Mouse (Mus musculus) forebrain, embryonic 13.5 days (tissue): ENCODE data around the gene Stap2. TPM values are rescaled to one million over a fixed set of nuclear protein-coding genes. Genes with fewer than 3 reads are reported as not detected.

Experiments
- ATAC-seq: fragments of 200-750 bp; cut with Nextera tagmentation; 2 replicates; pipeline ENCODE4 v1.8.0; 2017
- H3K27ac ChIP-seq: fragments of 300-500 bp; sonication (generic); 2 replicates; pipeline ENCODE4 v1.5.1; 2015; ENCODE audit warnings: inconsistent platforms, mild to moderate bottlenecking, moderate library complexity
- H3K27me3 ChIP-seq: fragments of 300-500 bp; sonication (generic); 2 replicates; pipeline ENCODE4 v1.6.1; 2015; ENCODE audit warnings: mild to moderate bottlenecking, inconsistent platforms
- H3K36me3 ChIP-seq: fragments of 300-500 bp; sonication (generic); 2 replicates; pipeline ENCODE4 v1.6.1; 2015; ENCODE audit warnings: mild to moderate bottlenecking, inconsistent platforms; ENCODE audit not compliant: poor library complexity, severe bottlenecking
- H3K4me1 ChIP-seq: fragments of 300-500 bp; sonication (generic); 2 replicates; pipeline ENCODE4 v1.6.1; 2015; ENCODE audit warnings: inconsistent platforms
- H3K4me2 ChIP-seq: fragments of 300-500 bp; sonication (generic); 2 replicates; pipeline ENCODE4 v1.6.1; 2015; ENCODE audit warnings: inconsistent platforms, mild to moderate bottlenecking, moderate library complexity
- H3K4me3 ChIP-seq: fragments of 300-500 bp; sonication (generic); 2 replicates; pipeline ENCODE4 v1.5.1; 2015; ENCODE audit warnings: mild to moderate bottlenecking, inconsistent platforms
- H3K9ac ChIP-seq: fragments of 300-500 bp; sonication (generic); 2 replicates; pipeline ENCODE4 v1.6.1; 2015; ENCODE audit warnings: mild to moderate bottlenecking, inconsistent platforms
- H3K9me3 ChIP-seq: fragments of 300-500 bp; sonication (generic); replicated peaks from 2 replicates; pipeline ENCODE4 v1.6.1; 2016; ENCODE audit warnings: inconsistent platforms
- WGBS: fragments of 180-500 bp; shearing (Covaris S2); methylation state at CpG from one replicate; pipeline ENCODE4 v1.1.7; 2015; 5-methylcytosine and 5-hydroxymethylcytosine counted together
- polyA plus RNA-seq: library from polyadenylated mRNA; unstranded; fragments of >200 nt; fragmentation: Nextera tagmentation; extraction: Ambion mirVana; gene quantifications from 2 replicates; pipeline ENCODE4 v1.2.1, GENCODE M21; 2015

Stap2 gene
- polyA plus RNA-seq, 1 experiment from 2014 or later, result 4.8 TPM

DNA sequence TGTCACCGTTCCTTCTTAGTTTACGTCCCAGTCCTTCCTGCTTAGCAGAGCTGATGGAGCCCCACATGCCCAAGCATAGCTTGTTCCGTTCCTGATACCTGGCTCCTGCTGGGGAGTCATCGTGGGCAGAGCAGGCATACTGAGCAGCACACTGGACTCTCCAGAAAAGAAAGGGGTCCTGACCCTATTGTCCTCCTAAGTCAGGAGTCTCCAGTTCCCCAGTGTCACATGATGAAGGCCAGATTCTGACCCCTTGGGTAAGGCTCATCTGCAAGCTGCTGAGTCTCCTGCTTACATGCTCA lies 17.6 kb upstream of the Stap2 start:
- ATAC-seq, result no peak
- H3K36me3 ChIP-seq, result peaks cover 44% of the 10 kb centered on the region
- no peak overlapping the region for H3K9ac ChIP-seq
- no peaks in the 10 kb centered on the region for H3K27me3 ChIP-seq
- H3K4me2 ChIP-seq, result no peak overlapping the region
- WGBS, result 86% methylated on average over 4 of the region's 4 CpGs
- peak overlapping the region; percentile 3; the same call in 1 of the 2 replicates for H3K27ac ChIP-seq
- no peak overlapping the region for H3K4me3 ChIP-seq
- H3K4me1 ChIP-seq, result peaks cover 6% of the 10 kb centered on the region; the same call in 1 of the 2 replicates
- no peaks in the 10 kb centered on the region for H3K9me3 ChIP-seq

DNA sequence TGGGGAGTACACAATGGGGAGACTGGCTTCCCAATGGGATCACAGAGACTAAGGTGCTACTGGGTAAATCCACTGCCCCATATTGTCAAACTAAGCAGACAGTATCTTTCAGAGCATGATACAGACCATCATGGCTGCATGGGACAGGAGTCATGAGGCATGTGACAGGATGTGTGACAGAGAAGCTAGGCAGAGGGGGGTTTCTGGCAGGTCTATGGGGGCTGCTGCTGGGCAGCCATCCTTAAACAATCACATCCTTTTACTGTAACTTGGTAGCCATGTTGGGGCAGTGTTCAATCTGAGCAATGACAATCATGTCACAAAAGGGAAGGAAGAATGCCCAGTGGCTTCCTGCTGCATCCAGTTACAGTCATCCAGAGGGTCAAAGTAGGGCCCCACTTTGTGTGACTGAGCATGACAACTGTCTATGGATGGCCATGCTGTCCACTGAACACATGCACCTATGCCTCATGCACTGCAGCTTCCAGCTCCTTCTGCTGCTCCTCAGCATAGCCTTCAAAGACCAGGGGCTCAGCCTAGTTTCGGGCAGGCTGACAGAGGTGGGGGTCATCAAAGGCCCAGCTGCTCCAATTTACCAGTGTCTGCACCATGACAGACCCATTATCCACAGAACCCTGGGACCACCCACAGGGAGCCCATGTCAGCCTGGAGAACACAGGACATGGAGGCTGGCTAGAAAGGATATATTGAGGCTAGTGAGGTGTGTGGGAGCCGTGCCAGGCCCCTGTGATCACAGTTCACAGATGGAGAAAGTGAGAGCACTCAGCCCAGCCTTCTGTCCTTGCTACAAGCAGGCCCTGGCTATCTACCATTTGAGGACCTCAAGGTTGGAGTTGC lies 17.0 kb upstream of the Stap2 start:
- 68% methylated on average over 2 of the region's 2 CpGs for WGBS
- no peaks in the 10 kb centered on the region for H3K27me3 ChIP-seq
- H3K4me3 ChIP-seq, result no peak overlapping the region
- no peak for ATAC-seq
- H3K36me3 ChIP-seq, result peaks cover 44% of the 10 kb centered on the region
- no peak overlapping the region for H3K4me2 ChIP-seq
- H3K27ac ChIP-seq, result peak overlapping the region; percentile 35; the same call in 1 of the 2 replicates
- peaks cover 6% of the 10 kb centered on the region; the same call in 1 of the 2 replicates for H3K4me1 ChIP-seq
- no peak overlapping the region; the same call in 1 of the 2 replicates for H3K9ac ChIP-seq
- H3K9me3 ChIP-seq, result no peaks in the 10 kb centered on the region

DNA sequence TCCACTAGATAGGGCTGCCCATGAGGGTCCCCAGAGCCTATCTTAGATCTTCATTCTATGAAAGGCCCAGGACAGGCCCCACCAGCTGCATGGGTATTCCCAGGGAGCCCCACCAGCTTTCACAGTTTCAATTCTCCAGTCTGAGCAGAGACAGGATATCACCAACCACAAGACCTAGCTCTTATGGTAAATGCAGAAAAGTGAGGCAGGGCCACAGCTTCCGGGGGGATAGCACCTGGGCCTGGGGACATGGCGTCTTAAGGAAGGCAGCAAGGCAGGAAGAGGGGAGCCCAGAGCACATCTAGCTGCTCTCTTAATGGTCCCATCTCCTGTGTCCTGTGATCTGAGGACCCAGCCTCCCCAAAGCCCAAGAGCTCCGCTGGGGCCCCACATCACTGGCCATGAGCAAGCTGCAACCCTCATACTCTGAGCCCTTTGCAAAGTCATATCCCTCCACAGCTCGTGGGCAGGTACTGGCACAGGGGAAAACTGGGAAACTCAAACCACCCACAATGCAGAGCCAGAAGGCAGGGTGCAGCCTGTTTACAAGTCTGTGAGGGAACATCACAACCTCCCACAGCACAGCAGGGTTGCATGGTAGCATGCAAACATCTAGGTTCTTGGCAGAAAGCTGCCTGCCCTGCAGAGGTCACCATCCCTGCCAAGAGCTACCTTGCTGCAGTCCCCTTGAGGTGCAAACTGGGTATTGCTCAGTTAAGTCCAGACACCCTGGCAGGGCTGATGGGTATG lies 16.0 kb upstream of the Stap2 start:
- Histone ChIP-seq H3K4me2 (no peak overlapping the region), H3K4me3 (no peak overlapping the region), H3K36me3 (peaks cover 52% of the 10 kb centered on the region), H3K9ac (no peak overlapping the region; the same call in 1 of the 2 replicates), H3K4me1 (peaks cover 6% of the 10 kb centered on the region; the same call in 1 of the 2 replicates), H3K27ac (peak overlapping the region; percentile 35; the same call in 1 of the 2 replicates), H3K27me3 (no peaks in the 10 kb centered on the region), H3K9me3 (no peaks in the 10 kb centered on the region)
- 83% methylated on average over 4 of the region's 4 CpGs for WGBS
- no peak for ATAC-seq

DNA sequence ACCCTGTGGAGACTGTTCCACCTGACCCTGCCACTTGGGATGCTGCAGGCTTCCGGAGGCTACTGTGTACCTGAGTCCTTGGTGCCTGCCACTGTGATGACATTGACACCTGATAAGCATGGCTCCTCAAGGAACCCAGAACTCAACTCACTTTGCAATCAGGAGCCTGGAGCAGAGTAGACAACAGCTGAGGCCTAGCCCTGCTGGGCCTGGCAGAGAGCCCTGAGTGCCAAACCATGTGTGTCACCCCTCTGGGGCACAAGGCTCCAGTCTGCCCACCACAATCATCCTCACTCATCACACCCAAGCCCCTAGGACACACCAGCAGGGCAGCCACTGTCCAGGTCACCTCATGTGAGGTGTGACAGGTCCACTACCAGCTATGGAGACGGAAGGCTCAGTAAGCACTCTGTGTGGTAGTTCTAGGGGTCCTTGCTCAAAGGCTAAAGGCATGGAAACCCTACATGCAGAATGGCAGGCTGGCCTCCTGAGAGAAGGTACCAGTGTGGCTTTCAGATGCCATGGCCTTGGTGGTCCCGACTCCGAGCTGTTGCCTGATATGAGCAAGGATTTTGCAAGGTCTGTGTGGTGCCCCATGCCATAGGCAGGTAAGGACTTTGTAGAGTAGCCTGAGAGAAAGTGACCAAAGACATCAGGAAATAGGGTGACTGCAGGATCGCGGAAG lies 15.2 kb upstream of the Stap2 start:
- WGBS, result over 99% methylated on average over 6 of the region's 6 CpGs
- Histone ChIP-seq H3K9me3 (no peaks in the 10 kb centered on the region), H3K4me3 (no peak overlapping the region), H3K36me3 (peaks cover 60% of the 10 kb centered on the region), H3K4me2 (no peak overlapping the region), H3K4me1 (peaks cover 6% of the 10 kb centered on the region; the same call in 1 of the 2 replicates), H3K27ac (0 out of 2 replicates have a peak overlapping the region, but pooled peaks have one; percentile 1), H3K9ac (no peak overlapping the region), H3K27me3 (no peaks in the 10 kb centered on the region)
- ATAC-seq, result no peak

DNA sequence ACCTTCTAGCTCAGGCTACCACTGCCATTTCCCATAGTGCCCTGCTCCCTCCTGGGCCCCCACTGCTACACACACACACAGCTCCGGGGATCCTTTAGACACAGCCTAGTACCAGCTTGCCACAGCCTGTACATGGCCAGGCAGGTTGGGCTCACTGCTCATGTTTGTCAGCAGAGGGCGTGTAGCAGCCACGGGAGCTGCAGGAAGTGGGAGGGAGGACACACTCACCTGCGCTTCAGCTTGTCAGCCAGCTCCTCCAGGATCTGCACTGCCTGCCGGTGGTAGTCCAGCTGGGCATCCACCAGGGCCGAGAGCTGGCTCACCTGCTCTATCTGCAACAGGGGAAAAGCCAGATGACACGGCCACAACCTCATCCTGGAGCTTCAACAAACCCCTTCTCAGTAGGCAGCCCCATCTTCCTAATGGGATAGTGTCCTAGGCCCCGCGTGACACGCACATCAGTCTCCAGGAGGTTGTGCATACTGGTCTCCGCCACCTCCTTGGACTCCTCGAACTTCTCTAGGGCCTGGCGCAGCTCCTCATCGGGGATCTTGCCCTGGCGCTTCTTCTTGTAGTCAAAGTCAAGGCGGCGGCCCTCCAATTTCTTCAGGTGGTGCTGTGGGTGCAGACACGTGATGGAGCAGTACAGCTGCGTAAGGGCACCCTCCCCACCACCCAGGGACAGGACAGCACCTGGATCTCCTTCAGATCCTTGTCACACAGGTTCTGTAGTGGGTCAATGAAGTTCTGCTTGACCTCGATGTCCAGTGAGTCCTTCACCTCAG lies 13.2 kb upstream of the Stap2 start:
- H3K36me3 ChIP-seq, result peaks cover 74% of the 10 kb centered on the region
- H3K27me3 ChIP-seq, result no peaks in the 10 kb centered on the region
- peaks cover 6% of the 10 kb centered on the region; the same call in 1 of the 2 replicates for H3K4me1 ChIP-seq
- WGBS, result 72% methylated on average over 20 of the region's 20 CpGs
- H3K4me3 ChIP-seq, result no peak overlapping the region
- H3K9ac ChIP-seq, result no peak overlapping the region
- peak; percentile 23; the same call in 1 of the 2 replicates for ATAC-seq
- no peaks in the 10 kb centered on the region for H3K9me3 ChIP-seq
- 0 out of 2 replicates have a peak overlapping the region, but pooled peaks have one; percentile 10 for H3K27ac ChIP-seq
- no peak overlapping the region for H3K4me2 ChIP-seq

DNA sequence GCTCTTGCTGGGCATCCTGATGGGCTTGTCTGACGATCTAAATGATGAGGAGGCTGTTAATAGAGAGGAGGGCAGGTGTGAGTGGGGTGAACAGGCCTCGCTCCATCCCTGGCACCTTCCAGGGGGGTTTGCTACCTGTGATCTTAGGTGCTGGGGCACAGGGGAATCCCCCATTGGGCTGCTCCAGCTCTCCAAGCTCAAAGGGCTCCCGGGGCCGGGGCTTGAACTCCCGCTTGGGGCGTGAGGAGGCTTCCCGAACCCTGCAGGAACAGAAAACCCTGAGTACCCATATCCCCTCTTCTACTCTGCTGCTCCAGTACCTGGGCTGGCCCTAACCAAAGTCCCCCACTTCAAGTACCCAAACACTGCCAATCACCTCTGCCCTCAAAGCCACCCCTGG lies 12.5 kb upstream of the Stap2 start:
- 85% methylated on average over 7 of the region's 7 CpGs for WGBS
- H3K9ac ChIP-seq, result no peak overlapping the region
- H3K9me3 ChIP-seq, result no peaks in the 10 kb centered on the region
- H3K4me3 ChIP-seq, result no peak overlapping the region
- H3K4me2 ChIP-seq, result no peak overlapping the region
- H3K4me1 ChIP-seq, result peaks cover 5% of the 10 kb centered on the region; the same call in 1 of the 2 replicates
- no peaks in the 10 kb centered on the region for H3K27me3 ChIP-seq
- ATAC-seq, result no peak
- H3K27ac ChIP-seq, result no peak overlapping the region
- H3K36me3 ChIP-seq, result peaks cover 78% of the 10 kb centered on the region

DNA sequence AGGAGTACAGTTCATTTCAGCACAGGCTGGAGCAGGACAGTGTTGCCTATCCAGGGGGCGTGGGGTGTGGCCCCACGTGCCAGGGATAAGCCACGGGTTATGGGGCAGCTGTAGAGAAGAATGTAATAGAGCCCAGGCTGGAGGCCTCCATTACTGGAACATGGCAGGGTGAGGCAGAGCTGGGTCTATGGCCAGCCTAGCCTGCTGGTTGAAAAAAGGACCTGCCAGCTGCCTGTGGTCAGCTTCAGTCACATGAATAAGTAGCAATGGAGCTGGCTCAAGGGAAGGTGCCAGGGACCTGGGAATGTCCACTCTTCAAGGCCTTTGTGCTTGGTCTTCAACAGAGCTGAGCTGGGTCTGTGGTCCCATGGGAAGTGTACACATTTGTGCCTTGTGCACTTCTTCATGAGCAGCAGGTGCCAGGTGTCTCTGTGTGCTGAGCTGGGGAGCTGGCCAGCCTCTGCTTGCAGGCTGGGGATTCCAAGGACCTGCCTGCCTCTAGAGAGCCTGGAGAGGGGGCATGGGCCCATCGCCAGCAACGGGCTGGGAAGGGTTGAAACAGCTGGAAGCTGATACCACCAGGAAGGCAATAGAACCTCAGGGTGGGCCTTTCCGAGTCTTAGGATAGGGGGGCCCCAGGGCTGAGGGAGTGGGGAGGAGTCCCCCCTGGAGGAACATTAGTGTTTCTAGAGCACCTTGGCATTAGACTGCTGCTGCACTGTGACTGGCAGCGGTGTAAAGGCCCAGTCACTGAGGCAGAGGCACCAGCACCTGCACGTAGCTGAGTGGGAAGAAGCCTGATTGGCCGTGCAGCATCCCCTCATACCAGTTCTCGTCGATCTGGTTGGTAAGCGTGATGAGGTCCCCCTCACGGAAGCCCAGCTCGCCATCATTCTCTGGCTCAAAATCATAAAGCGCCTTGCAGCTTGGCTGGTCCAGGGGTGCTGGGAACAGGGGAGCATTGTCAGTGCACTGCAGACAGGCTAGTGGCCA lies 11.7 kb upstream of the Stap2 start:
- H3K27ac ChIP-seq, result no peak overlapping the region
- peaks cover 83% of the 10 kb centered on the region for H3K36me3 ChIP-seq

DNA sequence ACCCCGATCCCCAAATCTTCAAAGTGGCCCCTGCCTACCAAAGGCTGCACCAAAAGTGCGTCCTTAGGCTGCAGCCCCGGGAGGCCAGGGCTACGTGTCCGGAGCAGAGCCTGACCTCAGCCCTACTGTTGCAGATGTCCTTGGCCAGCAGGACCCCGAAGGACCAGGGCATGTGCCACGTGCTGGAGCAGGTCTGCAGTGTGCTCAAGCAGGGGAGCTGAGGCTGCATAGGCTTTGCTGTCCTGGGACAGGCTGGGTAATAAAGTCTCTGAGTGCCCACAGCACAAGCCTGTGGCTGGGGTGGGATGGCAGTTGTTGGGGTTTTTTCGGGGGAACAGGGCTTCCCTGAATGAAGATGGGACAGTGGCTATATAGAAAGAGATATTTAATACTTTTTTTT lies 11.0 kb upstream of the Stap2 start:
- Histone ChIP-seq H3K4me3 (no peak overlapping the region), H3K9ac (no peak overlapping the region), H3K27me3 (no peaks in the 10 kb centered on the region), H3K27ac (no peak overlapping the region), H3K4me1 (peaks cover 4% of the 10 kb centered on the region; the same call in 1 of the 2 replicates), H3K4me2 (no peak overlapping the region), H3K9me3 (no peaks in the 10 kb centered on the region), H3K36me3 (peaks cover 90% of the 10 kb centered on the region)
- ATAC-seq, result no peak
- 85% methylated on average over 8 of the region's 8 CpGs for WGBS

More for the DNA sequence above, 11.7 kb upstream of the Stap2 start:
- Histone ChIP-seq H3K9me3 (no peaks in the 10 kb centered on the region), H3K4me1 (no peaks in the 10 kb centered on the region), H3K27me3 (no peaks in the 10 kb centered on the region), H3K4me3 (no peak overlapping the region), H3K9ac (no peak overlapping the region), H3K4me2 (no peak overlapping the region)
- 84% methylated on average over 15 of the region's 15 CpGs for WGBS
- no peak for ATAC-seq

DNA sequence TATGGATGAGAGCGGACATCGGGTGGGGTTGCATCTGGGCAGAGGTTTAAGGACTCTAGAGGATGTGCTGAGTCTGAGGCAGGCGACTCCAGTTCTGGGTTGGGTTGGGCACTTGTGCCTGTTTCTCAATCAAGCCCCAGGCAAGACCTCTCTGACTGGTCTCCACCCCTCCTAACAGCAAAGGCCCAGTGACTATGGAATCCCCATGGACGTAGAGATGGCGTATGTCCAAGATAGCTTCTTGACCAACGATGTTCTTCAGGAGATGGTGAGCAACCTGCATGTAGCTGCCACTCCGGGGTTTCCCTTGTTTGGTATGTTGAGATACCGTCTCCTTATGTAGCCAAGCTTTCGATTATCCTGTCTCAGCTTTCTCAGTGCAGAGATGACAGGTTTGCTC lies 9.9 kb upstream of the Stap2 start:
- no peaks in the 10 kb centered on the region for H3K9me3 ChIP-seq
- peaks cover 14% of the 10 kb centered on the region for H3K4me1 ChIP-seq
- ATAC-seq, result no peak
- H3K27me3 ChIP-seq, result no peaks in the 10 kb centered on the region
- H3K36me3 ChIP-seq, result peaks cover 92% of the 10 kb centered on the region
- no peak overlapping the region for H3K27ac ChIP-seq
- no peak overlapping the region for H3K9ac ChIP-seq
- no peak overlapping the region for H3K4me2 ChIP-seq
- H3K4me3 ChIP-seq, result no peak overlapping the region
- WGBS, result 95% methylated on average over 9 of the region's 9 CpGs

DNA sequence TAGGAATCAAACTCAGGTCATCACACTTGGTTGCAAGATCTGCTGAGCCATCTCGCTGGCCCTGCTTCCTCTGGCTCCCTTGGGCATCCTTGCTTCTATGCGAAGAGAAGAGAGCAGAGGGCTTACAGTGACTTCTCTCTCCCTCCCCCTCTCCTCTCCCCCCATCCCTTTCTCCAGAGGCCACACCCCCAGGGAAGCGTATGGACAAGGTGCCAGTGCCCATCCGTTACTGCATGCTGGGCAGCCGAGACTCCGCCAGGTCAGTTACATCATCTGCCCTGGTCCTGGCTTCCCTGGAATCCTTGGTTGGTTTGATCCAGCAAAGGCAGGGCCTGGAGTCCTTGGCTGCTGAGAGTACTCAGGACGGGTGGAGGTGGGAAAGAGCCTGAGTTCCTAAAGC lies 6.1 kb upstream of the Stap2 start:
- ATAC-seq, result no peak
- peak overlapping the region; percentile 92; the same call in 1 of the 2 replicates for H3K4me2 ChIP-seq
- H3K9ac ChIP-seq, result peak overlapping the region; percentile 21; the same call in 1 of the 2 replicates
- WGBS, result 89% methylated on average over 7 of the region's 7 CpGs
- H3K4me3 ChIP-seq, result no peak overlapping the region
- no peaks in the 10 kb centered on the region for H3K27me3 ChIP-seq
- no peaks in the 10 kb centered on the region for H3K9me3 ChIP-seq
- H3K36me3 ChIP-seq, result peaks cover 53% of the 10 kb centered on the region
- no peak overlapping the region for H3K27ac ChIP-seq
- H3K4me1 ChIP-seq, result peaks cover 25% of the 10 kb centered on the region
